Mouse (Mus musculus) stomach, embryonic 16.5 days (tissue): ENCODE measurements around the gene Mis18a. TPM values are rescaled to one million over a fixed set of nuclear protein-coding genes. Genes with fewer than 3 reads are reported as not detected.

Experiments
- ATAC-seq: fragments of 200-750 bp; cut with Nextera tagmentation; 2 replicates; pipeline ENCODE4 v1.8.0; 2017; ENCODE audit warnings: moderate number of reproducible peaks, moderate TSS enrichment; ENCODE audit not compliant: insufficient read depth, low FRiP score
- H3K27ac ChIP-seq: fragments of 300-500 bp; sonication (generic); 2 replicates; pipeline ENCODE4 v1.5.1; 2014; ENCODE audit warnings: low read length
- H3K27me3 ChIP-seq: fragments of 300-500 bp; sonication (generic); 2 replicates; pipeline ENCODE4 v1.6.1; 2014; ENCODE audit warnings: low read length, control low read depth, mixed read lengths; ENCODE audit not compliant: control insufficient read depth, insufficient read depth
- H3K36me3 ChIP-seq: fragments of 300-500 bp; sonication (generic); 2 replicates; pipeline ENCODE4 v1.6.1; 2014; ENCODE audit warnings: low read length; ENCODE audit not compliant: control insufficient read depth, insufficient read depth
- H3K4me1 ChIP-seq: fragments of 300-500 bp; sonication (generic); 2 replicates; pipeline ENCODE4 v1.6.1; 2014; ENCODE audit warnings: low read length, control low read depth, mixed read lengths; ENCODE audit not compliant: control insufficient read depth, insufficient read depth
- H3K4me2 ChIP-seq: fragments of 300-500 bp; sonication (generic); 2 replicates; pipeline ENCODE4 v1.6.1; 2014; ENCODE audit warnings: low read depth, low read length, mixed read lengths
- H3K4me3 ChIP-seq: fragments of 300-500 bp; sonication (generic); replicated peaks from 2 replicates; pipeline ENCODE4 v1.5.1; 2014; ENCODE audit warnings: mild to moderate bottlenecking, low read length
- H3K9ac ChIP-seq: fragments of 300-500 bp; sonication (generic); 2 replicates; pipeline ENCODE4 v1.6.1; 2014; ENCODE audit warnings: low read length
- H3K9me3 ChIP-seq: fragments of 300-500 bp; sonication (generic); replicated peaks from 2 replicates; pipeline ENCODE4 v1.6.1; 2016; ENCODE audit warnings: low read length, control low read depth; ENCODE audit not compliant: control insufficient read depth
- WGBS: fragments of 180-500 bp; shearing (Covaris S2); extraction: QIAGEN DNeasy Blood & Tissue Kit; methylation state at CpG from one replicate; pipeline ENCODE4 v1.1.7; 2014; 5-methylcytosine and 5-hydroxymethylcytosine counted together
- polyA plus RNA-seq: library from polyadenylated mRNA; unstranded; fragments of >200 nt; fragmentation: Nextera tagmentation; extraction: Ambion mirVana; gene quantifications from 2 replicates; pipeline ENCODE4 v1.2.1, GENCODE M21; 2015

Mis18a gene
- polyA plus RNA-seq, 1 experiment from 2014 or later: 50.4 TPM

DNA sequence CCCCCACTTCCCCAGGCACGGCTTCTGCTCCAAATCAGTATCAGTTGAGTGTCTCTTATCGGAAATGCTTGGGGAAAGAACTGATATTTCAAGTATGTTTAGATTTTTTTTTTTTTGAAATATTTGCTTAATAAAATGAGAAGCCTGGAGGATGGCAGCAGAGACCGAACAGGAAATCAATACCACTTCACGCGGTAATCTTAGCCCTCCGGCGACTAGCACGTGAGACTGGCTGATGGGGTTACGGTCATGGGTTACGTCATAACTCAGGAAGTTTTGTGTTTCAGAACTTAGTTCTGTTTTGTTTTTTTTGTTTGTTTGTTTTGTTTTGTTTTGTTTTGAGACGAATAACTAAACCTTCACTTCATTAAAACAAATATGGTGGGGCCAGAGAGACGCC is 16.9 kb downstream of the Mis18a start:
- H3K9me3 ChIP-seq: no peaks in the 10 kb centered on the region
- H3K27ac ChIP-seq: no peak overlapping the region; the same call in 1 of the 2 replicates
- H3K9ac ChIP-seq: no peak overlapping the region
- no peak for ATAC-seq
- peak overlapping the region; percentile 6; the same call in 1 of the 2 replicates for H3K4me2 ChIP-seq
- H3K27me3 ChIP-seq: no peaks in the 10 kb centered on the region; the same call in 1 of the 2 replicates
- 57% methylated on average over 12 of the region's 12 CpGs for WGBS
- H3K4me1 ChIP-seq: peaks cover 3% of the 10 kb centered on the region
- H3K36me3 ChIP-seq: no peaks in the 10 kb centered on the region
- no peak overlapping the region for H3K4me3 ChIP-seq

- H3K27ac ChIP-seq: no peak overlapping the region; the same call in 1 of the 2 replicates
- H3K9me3 ChIP-seq: no peaks in the 10 kb centered on the region
- no peak overlapping the region for H3K9ac ChIP-seq
- 27% methylated on average over 17 of the region's 17 CpGs for WGBS
- peaks cover 3% of the 10 kb centered on the region for H3K4me1 ChIP-seq
- H3K36me3 ChIP-seq: no peaks in the 10 kb centered on the region
- no peaks in the 10 kb centered on the region; the same call in 1 of the 2 replicates for H3K27me3 ChIP-seq
- ATAC-seq: peak; percentile 46; the same call in 1 of the 2 replicates
- H3K4me3 ChIP-seq: no peak overlapping the region
- H3K4me2 ChIP-seq: peak overlapping the region; percentile 6; the same call in 1 of the 2 replicates
Measured at GRCm38 (mm10) chr16:90709711-90710289, 17.4 kb downstream of the Mis18a start.

DNA sequence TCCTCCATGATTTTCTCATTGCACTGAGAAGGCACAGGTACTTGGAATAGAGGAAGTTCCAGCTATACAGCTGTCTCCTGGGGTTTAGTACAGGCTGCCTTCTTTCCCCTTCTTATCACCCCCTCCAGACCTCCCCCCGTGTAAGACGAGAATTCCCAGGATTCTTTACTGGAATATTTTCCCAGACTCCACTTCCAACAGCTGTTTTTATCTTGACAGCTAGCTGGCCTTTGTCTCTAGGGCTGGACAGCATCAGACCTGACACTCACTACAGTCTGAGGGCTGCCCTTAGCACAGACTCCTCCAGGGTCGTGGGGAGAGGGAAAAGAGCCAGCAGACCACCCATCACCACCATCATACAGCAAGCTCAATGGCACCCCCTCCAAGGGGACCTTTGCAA is 20.9 kb downstream of the Mis18a start:
- Histone ChIP-seq H3K27me3 (no peaks in the 10 kb centered on the region), H3K4me3 (no peak overlapping the region), H3K4me1 (peaks cover 3% of the 10 kb centered on the region; the same call in 1 of the 2 replicates), H3K27ac (no peak overlapping the region), H3K36me3 (no peaks in the 10 kb centered on the region), H3K9me3 (no peaks in the 10 kb centered on the region), H3K4me2 (no peak overlapping the region), H3K9ac (no peak overlapping the region)
- ATAC-seq: peak; percentile 59; the same call in 1 of the 2 replicates
- 7% methylated on average over 3 of the region's 3 CpGs for WGBS

DNA sequence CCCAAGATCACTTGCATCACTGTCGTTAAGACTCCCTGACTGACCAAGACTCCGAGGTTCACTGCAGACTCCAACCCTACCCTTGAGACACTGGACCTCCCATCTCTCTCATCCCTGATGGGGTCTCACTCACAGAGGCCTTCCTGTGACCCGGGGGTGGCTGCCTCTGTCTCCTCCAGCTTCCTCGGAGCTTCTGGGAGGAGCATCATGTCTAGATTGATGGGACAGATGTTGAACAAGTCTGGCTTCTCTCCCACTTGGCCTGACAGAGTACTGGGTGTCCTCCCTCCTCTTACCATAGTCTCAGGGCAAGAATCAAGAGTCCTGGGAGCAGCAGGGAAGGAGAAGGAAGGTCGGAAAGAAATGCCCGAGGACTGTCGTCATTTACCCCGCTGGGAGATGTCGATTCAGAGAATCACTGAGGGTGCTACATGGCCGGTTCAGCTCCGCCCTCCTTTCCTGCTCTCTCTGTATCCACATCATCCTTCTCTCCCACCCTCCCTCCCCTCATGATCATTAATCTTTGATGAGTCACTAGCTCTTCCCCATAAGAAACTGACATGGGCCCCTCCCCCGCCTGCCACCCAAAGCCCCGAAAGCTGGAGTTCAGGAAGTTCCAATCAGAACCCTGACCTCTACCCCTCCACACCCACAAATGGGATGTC is 22.9 kb downstream of the Mis18a start:
- WGBS: 45% methylated on average over 13 of the region's 13 CpGs
- Histone ChIP-seq H3K9me3 (no peaks in the 10 kb centered on the region), H3K4me1 (peaks cover 3% of the 10 kb centered on the region; the same call in 1 of the 2 replicates), H3K27me3 (no peaks in the 10 kb centered on the region), H3K4me2 (no peak overlapping the region), H3K27ac (no peak overlapping the region), H3K9ac (no peak overlapping the region), H3K36me3 (no peaks in the 10 kb centered on the region), H3K4me3 (no peak overlapping the region)
- peak; percentile 41; the same call in 1 of the 2 replicates for ATAC-seq

DNA sequence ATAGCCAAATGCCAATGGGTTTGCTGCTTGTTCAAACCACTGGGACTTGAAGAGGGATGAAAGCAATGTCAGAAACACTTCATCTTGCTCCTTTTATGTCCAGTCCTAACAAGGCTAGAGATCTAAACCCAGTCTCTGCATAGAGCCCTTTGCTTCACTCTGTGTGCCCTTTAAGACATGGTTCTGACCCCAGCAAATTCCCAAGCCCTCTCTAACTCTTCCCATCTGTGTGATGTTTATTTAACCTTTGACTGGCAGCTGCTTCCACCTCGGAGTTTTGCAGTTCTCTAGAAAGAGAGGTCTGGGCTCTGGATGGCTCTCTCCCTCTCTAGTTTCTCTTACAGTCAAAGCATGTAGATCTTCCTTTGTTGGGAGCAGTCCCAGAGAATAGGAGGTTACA is 23.6 kb downstream of the Mis18a start:
- ATAC-seq: no peak
- H3K27ac ChIP-seq: no peak overlapping the region
- WGBS: 0% methylated on average over 1 of the region's 1 CpGs
- H3K4me1 ChIP-seq: peaks cover 3% of the 10 kb centered on the region; the same call in 1 of the 2 replicates
- no peak overlapping the region for H3K9ac ChIP-seq
- H3K9me3 ChIP-seq: no peaks in the 10 kb centered on the region
- no peaks in the 10 kb centered on the region for H3K36me3 ChIP-seq
- H3K27me3 ChIP-seq: no peaks in the 10 kb centered on the region
- no peak overlapping the region for H3K4me2 ChIP-seq
- H3K4me3 ChIP-seq: no peak overlapping the region

DNA sequence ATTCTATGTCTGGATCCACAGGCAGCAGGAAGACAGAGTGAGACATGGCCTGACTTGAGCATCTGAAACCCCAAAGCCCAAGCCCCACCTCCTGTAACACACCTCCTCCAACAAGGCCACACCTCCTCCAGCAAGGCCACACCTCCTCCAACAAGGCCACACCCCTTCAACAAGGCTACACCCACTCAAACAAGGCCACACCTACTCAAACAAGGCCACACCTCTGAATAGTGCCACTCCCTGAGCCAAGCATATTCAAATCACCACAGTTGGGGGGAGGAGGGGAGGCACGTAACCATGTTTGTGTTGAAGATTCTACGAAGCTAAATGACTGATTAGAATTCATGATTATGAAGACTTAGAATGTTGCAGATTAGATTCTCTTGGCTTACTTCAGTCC is 25.7 kb downstream of the Mis18a start:
- no peaks in the 10 kb centered on the region for H3K36me3 ChIP-seq
- H3K9ac ChIP-seq: no peak overlapping the region
- H3K4me2 ChIP-seq: no peak overlapping the region
- ATAC-seq: no peak
- peaks cover 3% of the 10 kb centered on the region; the same call in 1 of the 2 replicates for H3K4me1 ChIP-seq
- H3K4me3 ChIP-seq: no peak overlapping the region
- H3K27me3 ChIP-seq: no peaks in the 10 kb centered on the region
- H3K9me3 ChIP-seq: no peaks in the 10 kb centered on the region
- 95% methylated on average over 2 of the region's 2 CpGs for WGBS
- no peak overlapping the region for H3K27ac ChIP-seq

DNA sequence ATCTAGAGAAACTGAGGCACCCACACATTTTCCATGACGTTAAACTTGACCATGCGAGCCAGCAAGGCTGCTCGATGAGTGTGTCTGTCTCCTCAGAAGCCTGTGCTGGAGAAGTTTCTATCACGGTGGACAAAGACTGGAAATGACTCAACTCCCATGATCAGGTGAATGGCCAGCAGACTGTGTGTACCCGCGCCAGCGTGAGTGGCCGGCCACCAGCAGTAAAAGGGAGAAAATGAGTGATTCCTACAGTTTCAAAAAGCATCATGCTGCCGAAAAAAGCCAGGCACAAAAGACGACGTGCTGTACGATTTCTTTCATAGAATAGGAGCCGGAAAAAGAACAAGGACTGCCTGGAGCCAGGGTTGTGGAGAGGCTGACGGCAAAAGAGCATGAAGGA is 27.8 kb downstream of the Mis18a start:
- H3K9ac ChIP-seq: no peak overlapping the region
- H3K36me3 ChIP-seq: no peaks in the 10 kb centered on the region
- 83% methylated on average over 14 of the region's 14 CpGs for WGBS
- ATAC-seq: no peak
- H3K9me3 ChIP-seq: no peaks in the 10 kb centered on the region
- no peaks in the 10 kb centered on the region for H3K27me3 ChIP-seq
- H3K4me2 ChIP-seq: no peak overlapping the region
- H3K4me3 ChIP-seq: no peak overlapping the region
- H3K27ac ChIP-seq: no peak overlapping the region
- H3K4me1 ChIP-seq: no peaks in the 10 kb centered on the region

- Histone ChIP-seq H3K4me1 (no peaks in the 10 kb centered on the region), H3K4me3 (no peak overlapping the region), H3K4me2 (no peak overlapping the region), H3K9ac (no peak overlapping the region), H3K36me3 (no peaks in the 10 kb centered on the region), H3K27ac (no peak overlapping the region), H3K27me3 (no peaks in the 10 kb centered on the region), H3K9me3 (no peaks in the 10 kb centered on the region)
- WGBS: 80% methylated on average over 9 of the region's 9 CpGs
- ATAC-seq: no peak
Measured at GRCm38 (mm10) chr16:90696306-90696705, 30.9 kb downstream of the Mis18a start.

GRCm38 (mm10) chr16:90695121-90695520 is 32.1 kb downstream of the Mis18a start:
- no peak overlapping the region for H3K9ac ChIP-seq
- no peaks in the 10 kb centered on the region for H3K4me1 ChIP-seq
- ATAC-seq: no peak
- H3K4me3 ChIP-seq: no peak overlapping the region
- H3K36me3 ChIP-seq: no peaks in the 10 kb centered on the region
- no peaks in the 10 kb centered on the region for H3K27me3 ChIP-seq
- no peak overlapping the region for H3K27ac ChIP-seq
- WGBS: 56% methylated on average over 10 of the region's 10 CpGs
- no peak overlapping the region for H3K4me2 ChIP-seq
- H3K9me3 ChIP-seq: no peaks in the 10 kb centered on the region
